15 mouse cellular contexts compared by ENCODE assay signal in the genomic region with DNA sequence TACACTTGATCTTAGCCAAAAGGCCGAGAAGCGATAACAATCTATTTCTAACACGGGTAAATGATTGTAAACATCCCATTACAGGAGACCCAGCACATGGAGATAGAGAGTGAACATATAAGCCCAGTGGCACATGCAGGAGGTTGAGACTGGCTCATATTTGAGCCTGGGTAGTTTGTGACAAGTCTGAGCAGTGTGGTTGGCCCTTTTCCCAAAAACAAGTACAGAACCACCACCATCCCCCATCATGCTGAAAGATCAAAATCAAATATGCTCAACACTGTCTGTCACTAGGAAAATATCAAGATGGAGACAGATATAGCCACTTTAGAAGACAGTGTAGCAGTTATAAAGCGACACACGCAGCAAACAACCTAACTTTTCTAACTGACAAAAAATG.
"Had no signal": no experiment of that assay in that cellular context is flagged by ENCODE, and none has a peak within 500 bp of the region (broad histone marks: within the 10 kb centered on the region; RNA-seq: fewer than 3 reads in every experiment).

No protein-coding gene starts in this region.

- H3K4me3 ChIP-seq: lung, embryonic 15.5 days; megakaryocyte, embryonic 14.5 days; midbrain, embryonic 13.5 days; midbrain, embryonic 15.5 days; neural tube, embryonic 12.5 days; stomach, embryonic 15.5 days had no signal

- H3K4me2 ChIP-seq: lung, embryonic 15.5 days; midbrain, embryonic 11.5 days; midbrain, embryonic 13.5 days; midbrain, embryonic 15.5 days; neural tube, embryonic 12.5 days; stomach, embryonic 15.5 days had no signal

- H3K4me1 ChIP-seq: lung, embryonic 15.5 days; megakaryocyte, embryonic 14.5 days; midbrain, embryonic 13.5 days; midbrain, embryonic 15.5 days; neural tube, embryonic 12.5 days; stomach, embryonic 15.5 days had no signal

- H3K9ac ChIP-seq: lung, embryonic 15.5 days; midbrain, embryonic 13.5 days; midbrain, embryonic 15.5 days; neural tube, embryonic 12.5 days; stomach, embryonic 15.5 days had no signal

- ATAC-seq: lung, postnatal 0 days; midbrain, embryonic 13.5 days; midbrain, embryonic 15.5 days had no signal

- H3K27me3 ChIP-seq: lung, embryonic 15.5 days; midbrain, embryonic 13.5 days; midbrain, embryonic 15.5 days; neural tube, embryonic 12.5 days; stomach, embryonic 15.5 days had no signal

- H3K27ac ChIP-seq: lung, embryonic 15.5 days; macrophage; midbrain, embryonic 13.5 days; midbrain, embryonic 15.5 days; neural tube, embryonic 12.5 days; stomach, embryonic 15.5 days; stomach, postnatal 0 days had no signal

- DNase-seq: lung, adult 2 months; lung, postnatal 14 days; lung, postnatal 36 days; right cerebral cortex, postnatal 14 days; thymus, adult 2 months had no signal

- H3K9me3 ChIP-seq: lung, embryonic 15.5 days; megakaryocyte, embryonic 14.5 days; midbrain, embryonic 13.5 days; midbrain, embryonic 15.5 days; neural tube, embryonic 12.5 days; stomach, embryonic 15.5 days had no signal

- H3K36me3 ChIP-seq: lung, embryonic 15.5 days; midbrain, embryonic 13.5 days; midbrain, embryonic 15.5 days; neural tube, embryonic 12.5 days; stomach, embryonic 15.5 days had no signal
